Comparison of ENCODE assay signal across 7 mouse cellular contexts in the genomic region with DNA sequence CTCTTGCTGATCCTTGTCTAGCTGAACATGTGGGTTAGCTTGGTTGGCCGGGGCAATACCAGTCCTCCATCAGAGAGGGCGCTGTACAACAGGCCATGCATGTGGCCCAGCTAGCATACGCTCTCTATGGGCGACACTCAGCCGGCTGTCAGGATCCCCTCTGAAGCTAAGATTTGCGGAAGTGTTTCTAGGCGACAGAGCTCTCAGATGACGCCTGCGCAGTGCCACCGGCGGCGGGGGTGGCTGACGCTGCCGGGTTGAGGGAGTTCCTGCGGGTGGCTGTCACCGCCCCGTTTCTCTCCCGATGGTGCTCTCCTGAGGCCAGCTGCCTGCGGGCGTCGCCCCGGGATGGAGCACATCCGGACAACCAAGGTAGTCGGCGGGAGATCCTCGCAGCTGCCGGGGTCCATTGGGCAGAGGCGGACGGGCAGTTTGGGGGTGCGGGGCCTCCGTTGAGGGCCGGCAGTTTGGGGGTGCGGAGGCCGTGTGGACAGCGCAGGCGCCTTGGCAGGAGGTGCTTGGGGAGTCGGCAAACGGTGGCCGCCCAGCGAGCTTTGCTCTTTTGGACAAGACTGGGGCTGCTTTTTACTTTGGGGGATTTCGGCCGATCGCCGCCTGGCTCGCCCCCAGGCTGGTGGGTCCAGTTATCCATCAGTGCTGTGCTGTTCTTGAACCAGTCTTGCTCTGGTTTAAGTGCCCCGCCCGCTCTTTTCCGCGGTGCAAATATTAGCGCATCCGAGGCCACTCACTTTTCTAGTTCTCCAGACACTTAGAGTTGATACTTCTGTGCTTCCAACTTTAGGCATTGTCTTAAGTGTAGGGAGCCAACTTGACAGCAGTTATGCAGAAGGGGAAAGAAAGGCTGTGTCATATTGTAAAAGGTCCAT. TPM values are rescaled to one million over a fixed set of nuclear protein-coding genes. Genes with fewer than 3 reads are reported as not detected.
DNase-seq lines count a peak whose midpoint lies in the region; ATAC-seq and TF ChIP-seq lines count a peak whose summit lies in the region.

A gene (plus strand): TSS at position 239 of the 887 bp plus-strand sequence.

- peak within 1 kb of the TSS; percentile 78 for H3K4me2 ChIP-seq in intestine, postnatal 0 days (replicated peaks; ENCODE audit: low read depth)
- peak within 1 kb of the TSS; percentile 68 for H3K4me2 ChIP-seq in midbrain, embryonic 12.5 days (replicated peaks)

- H3K4me3 ChIP-seq in embryonic facial prominence, embryonic 10.5 days = peak within 1 kb of the TSS; percentile 91
- peak within 1 kb of the TSS; percentile 86 for H3K4me3 ChIP-seq in intestine, postnatal 0 days (ENCODE audit: low read depth, low read length)
- peak within 1 kb of the TSS; percentile 83 for H3K4me3 ChIP-seq in midbrain, embryonic 12.5 days
- peak within 1 kb of the TSS; percentile 90 for H3K4me3 ChIP-seq in small intestine, adult 2 months (ENCODE audit: low read depth, low read length)

- intact Hi-C loops in left cerebral cortex, postnatal 4 days (cut with DNase I) = no loop called here

- peak within 1 kb of the TSS; percentile 87 for H3K27ac ChIP-seq in embryonic facial prominence, embryonic 10.5 days (replicated peaks)
- H3K27ac ChIP-seq in intestine, postnatal 0 days (ENCODE audit: low read depth, low read length) = peak within 1 kb of the TSS; percentile 66; the same call in 1 of the 2 replicates
- peak within 1 kb of the TSS; percentile 76 for H3K27ac ChIP-seq in midbrain, embryonic 12.5 days (replicated peaks)
- peak within 1 kb of the TSS; percentile 73 for H3K27ac ChIP-seq in small intestine, adult 2 months (ENCODE audit: insufficient read depth, low read depth, low read length)

- TF ChIP-seq CTCF in intestine, postnatal 0 days (IDR thresholded peaks at IDR 0.05; ENCODE audit: low read depth) = peak; percentile 99
- TF ChIP-seq CTCF in small intestine, adult 2 months (IDR thresholded peaks at IDR 0.05; ENCODE audit: extremely low read depth, insufficient read length, insufficient replicate concordance, low read depth, low read length) = peak; percentile 94

- WGBS in embryonic facial prominence, embryonic 10.5 days = under 1% methylated on average over 51 of the region's 51 CpGs
- under 1% methylated on average over 51 of the region's 51 CpGs for WGBS in intestine, postnatal 0 days
- WGBS in midbrain, embryonic 12.5 days = under 1% methylated on average over 51 of the region's 51 CpGs
- WGBS in small intestine, adult 2 months = under 1% methylated on average over 51 of the region's 51 CpGs

- peak within 1 kb of the TSS; percentile 80 for H3K9ac ChIP-seq in intestine, postnatal 0 days (ENCODE audit: low read depth, low read length)
- H3K9ac ChIP-seq in midbrain, embryonic 12.5 days (replicated peaks) = peak within 1 kb of the TSS; percentile 85

- ATAC-seq in intestine, postnatal 0 days = peak; percentile 98
- ATAC-seq in midbrain, embryonic 12.5 days (ENCODE audit: low FRiP score, low read depth) = peak; percentile 99

- peak; percentile 95 for DNase-seq in adrenal gland, postnatal 10 days
- DNase-seq in embryonic facial prominence, embryonic 10.5 days (ENCODE audit: low spot score) = peak; percentile 96
- DNase-seq in gonadal fat pad, adult 2 months (ENCODE audit: low read depth) = peak; percentile 70
- peak; percentile 93 for DNase-seq in left cerebral cortex, postnatal 4 days

- no peaks in the 10 kb centered on the region for H3K9me3 ChIP-seq in embryonic facial prominence, embryonic 10.5 days
- no peaks in the 10 kb centered on the region for H3K9me3 ChIP-seq in intestine, postnatal 0 days (ENCODE audit: control insufficient read depth)
- H3K9me3 ChIP-seq in midbrain, embryonic 12.5 days = no peaks in the 10 kb centered on the region

- H3K4me1 ChIP-seq in embryonic facial prominence, embryonic 10.5 days = peaks cover 13% of the 10 kb centered on the region; the same call in 1 of the 2 replicates
- H3K4me1 ChIP-seq in intestine, postnatal 0 days (replicated peaks; ENCODE audit: control insufficient read depth, insufficient read depth, low read length) = no peaks in the 10 kb centered on the region
- peaks cover 14% of the 10 kb centered on the region for H3K4me1 ChIP-seq in midbrain, embryonic 12.5 days
- H3K4me1 ChIP-seq in small intestine, adult 2 months (ENCODE audit: control insufficient read depth, insufficient read depth, insufficient read length, low read length) = peaks cover 3% of the 10 kb centered on the region; the same call in 1 of the 2 replicates

- TF ChIP-seq POLR2A in small intestine, adult 2 months (IDR thresholded peaks at IDR 0.05; ENCODE audit: low read depth, low read length) = peak; percentile 78

- no peaks in the 10 kb centered on the region for H3K36me3 ChIP-seq in embryonic facial prominence, embryonic 10.5 days (replicated peaks)
- no peaks in the 10 kb centered on the region for H3K36me3 ChIP-seq in intestine, postnatal 0 days (ENCODE audit: control insufficient read depth, insufficient read depth)
- no peaks in the 10 kb centered on the region for H3K36me3 ChIP-seq in midbrain, embryonic 12.5 days
- H3K36me3 ChIP-seq in small intestine, adult 2 months (ENCODE audit: control insufficient read depth, insufficient read depth, low read length) = no peaks in the 10 kb centered on the region; the same call in 1 of the 2 replicates

- no peaks in the 10 kb centered on the region for H3K27me3 ChIP-seq in embryonic facial prominence, embryonic 10.5 days (replicated peaks; ENCODE audit: low read depth, poor library complexity, severe bottlenecking)
- H3K27me3 ChIP-seq in intestine, postnatal 0 days (replicated peaks; ENCODE audit: control insufficient read depth, insufficient read depth, low read length) = no peaks in the 10 kb centered on the region
- H3K27me3 ChIP-seq in midbrain, embryonic 12.5 days = no peaks in the 10 kb centered on the region
- no peaks in the 10 kb centered on the region for H3K27me3 ChIP-seq in small intestine, adult 2 months (ENCODE audit: control insufficient read depth, insufficient read depth, low read length)

RNA-seq across cellular contexts. Expression of the gene that starts here (rescaled TPM):
- total RNA-seq in adrenal gland, postnatal 10 days (2021) = 10 to 100 TPM; 39.0 to 39.8 TPM
- polyA plus RNA-seq in embryonic facial prominence, embryonic 10.5 days (2016; fragmentation: Nextera tagmentation; extraction: Ambion mirVana) = 24.7 and 24.8 TPM in 2 replicates
- polyA plus RNA-seq in gonadal fat pad, adult 2 months (2012; rRNA removed) = 19.0 and 26.5 TPM in 2 replicates
- polyA plus RNA-seq in intestine, postnatal 0 days (2015; fragmentation: Nextera tagmentation; extraction: Ambion mirVana) = 16.9 and 17.8 TPM in 2 replicates
- 10 to 100 TPM; 81.7 to 84.6 TPM for total RNA-seq in left cerebral cortex, postnatal 4 days (2021)
- polyA plus RNA-seq in midbrain, embryonic 12.5 days (2016; fragmentation: Nextera tagmentation; extraction: Ambion mirVana) = 56.0 and 57.9 TPM in 2 replicates
- polyA plus RNA-seq in small intestine, adult 2 months (2012; rRNA removed) = 3.4 and 6.6 TPM in 2 replicates

Comparison
In these comparisons a context has a peak if more than half of its experiments do, and no peak if none do; other contexts are left out.
1. Peak in every context shown above with its lines: DNase-seq, ATAC-seq, H3K4me3 ChIP-seq and H3K27ac ChIP-seq.